Mouse (Mus musculus) lung, postnatal 14 days (tissue): ENCODE results near the gene Sspn.

Experiments used
- DNase-seq: peaks from one replicate; pipeline ENCODE4 v3.0.0; 2021

Gene Sspn

DNA sequence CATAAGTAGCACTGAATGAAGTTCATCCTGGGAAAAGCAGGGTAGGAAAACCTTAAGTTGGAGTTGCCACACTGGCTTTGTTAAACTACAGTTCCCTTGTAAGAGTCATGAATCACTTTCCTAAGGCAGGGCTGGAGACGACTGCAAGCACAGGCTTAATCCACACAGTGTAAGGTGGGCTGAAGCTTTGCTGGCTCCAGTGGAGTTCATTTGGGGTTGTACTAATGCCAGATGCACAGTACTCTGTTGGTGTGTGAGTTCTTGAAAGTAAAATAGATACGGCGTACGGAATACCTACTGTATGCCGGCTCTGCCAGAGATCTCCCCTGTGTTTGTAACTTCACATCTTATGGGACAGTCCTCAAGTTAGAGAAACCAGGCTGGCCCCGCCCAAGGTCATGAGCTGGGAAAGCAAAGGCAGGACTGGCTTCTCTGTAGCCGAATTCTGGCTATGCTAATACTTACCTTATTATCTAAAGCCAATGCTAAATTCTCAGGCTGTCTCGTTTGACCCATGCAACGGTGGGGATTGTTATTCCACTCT, 3.3 kb downstream of the Sspn start:
- no peak for DNase-seq

DNA sequence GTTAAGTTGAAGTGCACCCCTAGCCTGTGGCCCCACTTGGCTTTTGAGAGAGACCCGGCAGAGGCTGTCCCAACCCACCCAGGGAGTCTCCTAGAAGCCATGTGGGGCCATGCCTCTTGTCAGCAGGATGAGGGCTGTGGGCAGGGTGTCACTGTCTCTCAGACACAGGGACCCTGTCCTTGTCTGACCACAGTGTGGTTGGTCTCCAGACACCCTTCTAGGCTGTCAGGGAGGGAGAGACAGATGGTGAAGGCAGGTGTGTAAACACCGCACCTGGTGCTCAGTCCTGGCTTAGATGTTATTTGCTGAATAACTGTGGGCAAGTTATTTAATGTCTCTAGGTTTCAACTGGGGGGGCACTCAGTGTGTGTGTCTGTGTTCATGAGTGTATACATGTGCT, 4.5 kb downstream of the Sspn start:
- DNase-seq, result no peak

GRCm38 (mm10) chr6:145936511-145936910, 5.1 kb downstream of the Sspn start:
- no peak for DNase-seq

GRCm38 (mm10) chr6:145940852-145941251, 9.4 kb downstream of the Sspn start:
- no peak for DNase-seq

GRCm38 (mm10) chr6:145942263-145942966, 11.0 kb downstream of the Sspn start:
- DNase-seq, result no peak

DNA sequence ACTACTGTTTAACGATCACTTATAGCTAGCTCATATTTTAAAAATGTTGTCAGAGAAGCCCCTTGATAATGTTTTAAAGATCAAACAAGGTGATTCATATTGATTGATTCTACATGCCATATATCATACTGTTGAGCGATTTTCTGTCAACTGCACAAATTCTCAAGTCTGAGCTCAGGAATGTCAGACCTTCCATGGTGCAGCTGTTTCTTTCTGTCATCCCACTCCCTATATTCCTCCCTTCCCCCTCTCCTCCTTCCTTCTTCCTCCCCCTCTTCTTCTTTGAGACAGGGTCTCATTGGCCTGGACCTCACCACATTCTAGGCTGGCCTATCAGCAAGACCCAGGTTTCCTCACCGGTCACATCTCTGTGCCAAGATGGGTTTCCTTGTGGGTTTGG, 12.0 kb downstream of the Sspn start:
- no peak for DNase-seq

GRCm38 (mm10) chr6:145945700-145946344, 14.4 kb downstream of the Sspn start:
- DNase-seq, result no peak

DNA sequence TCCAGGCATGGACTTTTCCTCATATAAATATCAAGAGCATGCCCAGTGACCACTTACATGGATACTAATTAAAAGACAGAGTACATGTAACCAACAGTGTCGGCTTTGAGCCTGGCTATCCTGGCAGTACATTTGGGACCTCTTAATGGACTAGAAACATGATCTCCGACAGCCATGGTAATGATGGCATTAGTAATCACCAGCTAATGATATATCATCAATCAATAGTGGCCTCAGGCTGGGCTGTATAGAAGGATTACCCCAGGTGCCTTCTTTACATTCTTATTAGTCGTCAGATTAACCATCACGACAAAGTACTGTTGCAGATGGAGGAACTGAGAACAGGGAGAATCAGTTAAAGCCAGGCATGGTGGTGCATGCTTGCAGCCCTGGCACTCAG, 17.6 kb downstream of the Sspn start:
- no peak for DNase-seq

- DNase-seq, result no peak
Measured at GRCm38 (mm10) chr6:145950626-145951025, 19.2 kb downstream of the Sspn start.

DNA sequence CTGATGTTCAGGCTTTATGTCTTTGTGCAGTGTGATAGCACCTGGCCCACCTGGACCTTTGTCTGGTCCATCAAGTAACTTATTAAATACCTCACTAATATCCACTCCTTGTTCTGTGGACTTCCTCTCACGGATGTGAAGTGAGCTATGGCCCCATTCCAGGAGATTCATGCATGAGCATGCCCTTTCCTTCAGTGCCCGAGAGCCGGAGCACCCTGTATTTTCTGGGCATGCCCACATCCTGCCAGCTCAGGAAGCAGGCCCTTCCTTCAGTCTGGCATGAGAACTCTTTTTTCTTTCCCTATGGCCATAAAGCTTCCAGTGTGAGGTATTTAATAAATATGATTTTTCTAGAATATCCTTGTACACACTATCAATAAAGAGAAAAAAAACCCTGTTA, 21.2 kb downstream of the Sspn start:
- no peak for DNase-seq

GRCm38 (mm10) chr6:145953121-145953896, 21.9 kb downstream of the Sspn start:
- DNase-seq, result no peak

- DNase-seq, result no peak
Measured at GRCm38 (mm10) chr6:145957427-145957965, 26.1 kb downstream of the Sspn start.

- DNase-seq, result no peak
Measured at GRCm38 (mm10) chr6:145958070-145958469, 26.6 kb downstream of the Sspn start.

- DNase-seq, result no peak
Measured at GRCm38 (mm10) chr6:145961047-145961446, 29.6 kb downstream of the Sspn start.

DNA sequence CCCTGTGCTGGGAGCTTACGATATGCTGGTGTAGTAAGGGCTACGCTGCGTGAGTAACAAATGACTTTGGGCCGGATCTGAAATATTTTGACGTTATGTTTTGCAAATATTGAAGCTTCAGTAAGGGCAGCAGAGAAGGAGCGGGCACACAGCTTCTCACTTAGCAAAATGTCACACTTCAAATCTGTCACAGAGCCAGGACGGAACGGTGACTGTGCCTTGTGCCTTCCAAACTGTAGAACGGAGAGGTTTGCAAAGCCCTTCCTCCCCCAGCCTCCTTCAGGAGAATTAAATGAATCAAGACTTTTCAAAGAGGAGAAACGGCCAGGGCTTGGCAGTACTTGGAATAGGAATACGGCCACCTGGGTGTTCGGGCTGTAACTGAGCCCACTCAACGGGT, 32.5 kb downstream of the Sspn start:
- no peak for DNase-seq

DNA sequence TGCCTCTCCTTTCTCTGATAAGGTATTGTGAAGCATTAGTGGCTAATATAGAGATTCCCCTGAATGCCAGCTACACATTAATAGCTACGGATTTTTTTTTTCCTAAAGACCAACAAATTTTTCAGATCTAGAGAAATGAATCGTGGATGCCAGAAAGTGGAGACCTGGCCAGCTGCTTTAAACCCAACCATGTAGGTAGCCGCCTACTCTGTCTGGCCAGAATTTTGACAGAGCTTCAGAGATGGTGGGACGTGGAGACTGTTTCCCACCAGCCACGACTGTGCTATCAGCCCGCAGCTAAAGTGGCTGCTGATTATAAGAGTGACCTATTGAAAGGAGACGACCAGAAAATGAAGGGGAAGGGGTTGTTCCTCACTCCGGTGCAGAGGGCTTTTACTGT, 36.3 kb downstream of the Sspn start:
- no peak for DNase-seq

DNA sequence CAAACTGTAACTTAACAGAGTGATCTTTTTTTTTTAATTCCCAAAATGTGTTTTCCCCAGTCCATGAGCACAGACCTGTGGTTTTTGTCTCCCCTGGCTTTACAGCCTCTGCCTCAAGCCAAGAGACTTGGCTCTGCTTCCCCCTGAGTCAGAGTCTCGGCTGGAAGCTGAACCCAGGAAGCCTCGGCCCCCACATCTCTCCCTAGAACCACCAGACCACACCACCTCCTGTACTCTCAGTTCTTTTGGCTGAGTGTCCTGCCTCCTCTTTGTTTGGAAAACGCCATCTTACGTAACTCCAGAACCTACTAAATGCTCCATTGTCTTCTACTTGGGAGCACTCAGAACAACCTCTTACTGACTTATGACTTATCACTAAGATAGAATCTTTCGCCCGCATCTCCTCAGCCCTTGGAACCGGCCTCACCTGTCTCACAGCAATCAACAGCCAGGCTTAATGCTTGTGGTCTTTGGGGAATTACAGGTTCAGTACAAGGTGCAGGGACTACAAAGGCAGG, 36.9 kb downstream of the Sspn start:
- peak; percentile 46 for DNase-seq

DNA sequence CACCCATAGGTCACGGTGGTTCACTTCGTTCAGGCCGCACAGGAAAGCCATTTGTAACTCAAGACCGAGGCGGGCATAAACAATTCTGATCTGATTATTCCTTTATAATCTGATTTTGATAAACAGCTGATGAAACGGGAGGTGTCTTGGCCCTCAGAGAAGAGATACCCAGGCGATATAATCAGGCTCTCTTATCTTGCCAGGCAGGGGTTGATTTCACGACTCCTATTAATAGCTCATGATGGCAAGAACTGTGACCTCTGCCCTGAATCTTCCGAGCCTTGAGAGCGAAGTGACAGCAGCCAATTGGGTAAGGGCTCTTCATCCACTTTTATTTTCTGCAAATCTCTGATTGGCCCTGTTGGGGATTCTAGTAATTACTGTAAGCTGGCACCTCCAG, 37.4 kb downstream of the Sspn start:
- DNase-seq, result no peak

DNA sequence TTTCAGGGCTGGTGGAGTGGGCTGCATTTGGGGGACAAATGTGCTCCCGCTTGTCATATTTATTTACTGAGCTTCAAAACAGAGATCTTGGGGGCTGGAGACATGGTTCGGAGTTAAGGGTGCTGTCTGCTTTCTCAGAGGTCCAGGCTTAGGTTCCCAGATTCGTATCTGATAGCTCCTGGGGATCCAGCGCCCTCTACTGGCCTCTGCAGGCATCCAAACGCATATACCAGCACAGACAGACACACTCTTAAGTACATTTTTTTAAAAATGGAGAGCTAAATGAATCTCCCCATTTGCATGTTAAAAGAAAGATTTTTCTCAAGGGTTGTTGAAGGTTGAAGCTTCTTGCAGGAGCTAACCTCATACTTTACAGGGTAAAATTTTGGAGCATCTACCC, 38.1 kb downstream of the Sspn start:
- DNase-seq, result no peak

- no peak for DNase-seq
Measured at GRCm38 (mm10) chr6:145972107-145972506, 40.7 kb downstream of the Sspn start.

- no peak for DNase-seq
Measured at GRCm38 (mm10) chr6:145972836-145973235, 41.4 kb downstream of the Sspn start.

GRCm38 (mm10) chr6:145973356-145973755, 41.9 kb downstream of the Sspn start:
- DNase-seq, result no peak

- DNase-seq, result no peak
Measured at GRCm38 (mm10) chr6:145974766-145975165, 43.3 kb downstream of the Sspn start.
